Mouse (Mus musculus): Measurements from ENCODE around the gene Slc19a1. TPM values are rescaled to one million over a fixed set of nuclear protein-coding genes. Genes with fewer than 3 reads are reported as not detected.

Gene Slc19a1
- polyA plus RNA-seq, 1 experiment from 2014 or later, result 45.7 TPM

GRCm38 (mm10) chr10:77017662-77018061 lies 14.4 kb upstream of the Slc19a1 start:
- Histone ChIP-seq H3K27ac (no peak overlapping the region), H3K4me1 (no peaks in the 10 kb centered on the region), H3K36me3 (replicated peaks) (no peaks in the 10 kb centered on the region), H3K4me2 (no peak overlapping the region), H3K9ac (no peak overlapping the region), H3K9me3 (no peaks in the 10 kb centered on the region), H3K4me3 (no peak overlapping the region), H3K27me3 (replicated peaks) (no peaks in the 10 kb centered on the region)
- ATAC-seq (replicated peaks), result no peak
- 73% methylated on average over 9 of the region's 9 CpGs for WGBS

- no peak overlapping the region for H3K9ac ChIP-seq
- H3K9me3 ChIP-seq, result no peaks in the 10 kb centered on the region
- H3K27me3 ChIP-seq (replicated peaks), result no peaks in the 10 kb centered on the region
- no peaks in the 10 kb centered on the region for H3K36me3 ChIP-seq (replicated peaks)
- ATAC-seq (replicated peaks), result peak; percentile 73
- H3K4me1 ChIP-seq, result no peaks in the 10 kb centered on the region
- WGBS, result 41% methylated on average over 17 of the region's 17 CpGs
- no peak overlapping the region for H3K27ac ChIP-seq
- H3K4me2 ChIP-seq, result peak overlapping the region; percentile 27
- H3K4me3 ChIP-seq, result no peak overlapping the region
Measured at GRCm38 (mm10) chr10:77021399-77022052, 10.5 kb upstream of the Slc19a1 start.

GRCm38 (mm10) chr10:77022301-77023130 lies 9.5 kb upstream of the Slc19a1 start:
- Histone ChIP-seq H3K36me3 (replicated peaks) (no peaks in the 10 kb centered on the region), H3K4me1 (no peaks in the 10 kb centered on the region), H3K27me3 (replicated peaks) (no peaks in the 10 kb centered on the region), H3K9me3 (no peaks in the 10 kb centered on the region), H3K27ac (no peak overlapping the region), H3K4me2 (no peak overlapping the region), H3K4me3 (no peak overlapping the region), H3K9ac (no peak overlapping the region)
- WGBS, result 88% methylated on average over 13 of the region's 13 CpGs
- no peak for ATAC-seq (replicated peaks)

- 81% methylated on average over 5 of the region's 5 CpGs for WGBS
- no peaks in the 10 kb centered on the region for H3K9me3 ChIP-seq
- no peaks in the 10 kb centered on the region for H3K4me1 ChIP-seq
- no peaks in the 10 kb centered on the region for H3K36me3 ChIP-seq (replicated peaks)
- H3K27ac ChIP-seq, result no peak overlapping the region
- ATAC-seq (replicated peaks), result no peak
- 0 out of 2 replicates have a peak, but pooled peaks cover 3% of the 10 kb centered on the region for H3K27me3 ChIP-seq (replicated peaks)
- no peak overlapping the region for H3K9ac ChIP-seq
- H3K4me2 ChIP-seq, result no peak overlapping the region
- H3K4me3 ChIP-seq, result no peak overlapping the region
Measured at GRCm38 (mm10) chr10:77024231-77024630, 7.8 kb upstream of the Slc19a1 start.

- peaks cover 3% of the 10 kb centered on the region; the same call in 1 of the 2 replicates for H3K4me1 ChIP-seq
- no peak overlapping the region for H3K9ac ChIP-seq
- H3K4me3 ChIP-seq, result no peak overlapping the region
- 0 out of 2 replicates have a peak, but pooled peaks cover 3% of the 10 kb centered on the region for H3K27me3 ChIP-seq (replicated peaks)
- no peak overlapping the region for H3K4me2 ChIP-seq
- 86% methylated on average over 3 of the region's 3 CpGs for WGBS
- no peaks in the 10 kb centered on the region for H3K9me3 ChIP-seq
- no peak for ATAC-seq (replicated peaks)
- no peaks in the 10 kb centered on the region for H3K36me3 ChIP-seq (replicated peaks)
- H3K27ac ChIP-seq, result no peak overlapping the region
Measured at GRCm38 (mm10) chr10:77026944-77027343, 5.1 kb upstream of the Slc19a1 start.

GRCm38 (mm10) chr10:77028782-77029296 lies 3.2 kb upstream of the Slc19a1 start:
- no peak overlapping the region for H3K4me2 ChIP-seq
- H3K27me3 ChIP-seq (replicated peaks), result 0 out of 2 replicates have a peak, but pooled peaks cover 3% of the 10 kb centered on the region
- no peaks in the 10 kb centered on the region for H3K36me3 ChIP-seq (replicated peaks)
- WGBS, result 76% methylated on average over 6 of the region's 6 CpGs
- no peak for ATAC-seq (replicated peaks)
- H3K27ac ChIP-seq, result no peak overlapping the region
- no peaks in the 10 kb centered on the region for H3K9me3 ChIP-seq
- H3K4me3 ChIP-seq, result no peak overlapping the region
- no peak overlapping the region for H3K9ac ChIP-seq
- peaks cover 8% of the 10 kb centered on the region for H3K4me1 ChIP-seq

GRCm38 (mm10) chr10:77029761-77030160 lies 2.3 kb upstream of the Slc19a1 start:
- H3K4me1 ChIP-seq, result peaks cover 17% of the 10 kb centered on the region
- no peaks in the 10 kb centered on the region for H3K9me3 ChIP-seq
- H3K27me3 ChIP-seq (replicated peaks), result 0 out of 2 replicates have a peak, but pooled peaks cover 3% of the 10 kb centered on the region
- no peak overlapping the region for H3K4me2 ChIP-seq
- no peak for ATAC-seq (replicated peaks)
- no peak overlapping the region for H3K9ac ChIP-seq
- H3K27ac ChIP-seq, result no peak overlapping the region
- WGBS, result 84% methylated on average over 4 of the region's 4 CpGs
- H3K4me3 ChIP-seq, result no peak overlapping the region
- no peaks in the 10 kb centered on the region for H3K36me3 ChIP-seq (replicated peaks)

- WGBS, result 85% methylated on average over 5 of the region's 5 CpGs
- no peaks in the 10 kb centered on the region for H3K9me3 ChIP-seq
- no peak overlapping the region for H3K9ac ChIP-seq
- 0 out of 2 replicates have a peak, but pooled peaks cover 3% of the 10 kb centered on the region for H3K27me3 ChIP-seq (replicated peaks)
- no peak overlapping the region for H3K4me3 ChIP-seq
- H3K4me2 ChIP-seq, result no peak overlapping the region
- no peak overlapping the region for H3K27ac ChIP-seq
- H3K4me1 ChIP-seq, result peaks cover 24% of the 10 kb centered on the region
- ATAC-seq (replicated peaks), result no peak
- no peaks in the 10 kb centered on the region for H3K36me3 ChIP-seq (replicated peaks)
Measured at GRCm38 (mm10) chr10:77030666-77031065, 1.4 kb upstream of the Slc19a1 start.

GRCm38 (mm10) chr10:77032591-77033322 lies 716 bp downstream of the Slc19a1 start:
- WGBS, result under 1% methylated on average over 49 of the region's 49 CpGs

GRCm38 (mm10) chr10:77033323-77034025 lies 1.4 kb downstream of the Slc19a1 start:
- Histone ChIP-seq H3K27me3 (replicated peaks) (0 out of 2 replicates have a peak, but pooled peaks cover 3% of the 10 kb centered on the region), H3K27ac (peak overlapping the region; percentile 75), H3K9me3 (no peaks in the 10 kb centered on the region), H3K36me3 (replicated peaks) (no peaks in the 10 kb centered on the region), H3K4me3 (peak overlapping the region; percentile 61), H3K9ac (peak overlapping the region; percentile 57), H3K4me2 (peak overlapping the region; percentile 80), H3K4me1 (peaks cover 24% of the 10 kb centered on the region)
- peak; percentile 79 for ATAC-seq (replicated peaks)
- WGBS, result under 1% methylated on average over 30 of the region's 30 CpGs

More at GRCm38 (mm10) chr10:77032591-77033322, 716 bp downstream of the Slc19a1 start:
- no peaks in the 10 kb centered on the region for H3K36me3 ChIP-seq (replicated peaks)
- H3K9ac ChIP-seq, result peak overlapping the region; percentile 57
- H3K27me3 ChIP-seq (replicated peaks), result 0 out of 2 replicates have a peak, but pooled peaks cover 3% of the 10 kb centered on the region
- H3K9me3 ChIP-seq, result no peaks in the 10 kb centered on the region
- peak overlapping the region; percentile 80 for H3K4me2 ChIP-seq
- H3K4me1 ChIP-seq, result peaks cover 24% of the 10 kb centered on the region
- H3K4me3 ChIP-seq, result peak overlapping the region; percentile 61
- peak overlapping the region; percentile 75 for H3K27ac ChIP-seq
- peak; percentile 96 for ATAC-seq (replicated peaks)

GRCm38 (mm10) chr10:77035487-77035886 lies 3.4 kb downstream of the Slc19a1 start:
- ATAC-seq (replicated peaks), result no peak
- 86% methylated on average over 6 of the region's 6 CpGs for WGBS
- H3K4me2 ChIP-seq, result 0 out of 2 replicates have a peak overlapping the region, but pooled peaks have one; percentile 5

More at GRCm38 (mm10) chr10:77035487-77035886, 3.4 kb downstream of the Slc19a1 start:
- Histone ChIP-seq H3K4me3 (no peak overlapping the region), H3K27me3 (replicated peaks) (no peaks in the 10 kb centered on the region), H3K4me1 (peaks cover 24% of the 10 kb centered on the region), H3K9ac (no peak overlapping the region), H3K9me3 (no peaks in the 10 kb centered on the region), H3K36me3 (replicated peaks) (peaks cover 5% of the 10 kb centered on the region; the same call in 1 of the 2 replicates), H3K27ac (0 out of 2 replicates have a peak overlapping the region, but pooled peaks have one; percentile 0)

Measured in midbrain, embryonic 15.5 days (tissue).